Mouse (Mus musculus) CD8-positive naive resting alpha-beta T cell, adult 57 days (primary cell): ENCODE measurements around the gene Trmt10c. TPM values are rescaled to one million over a fixed set of nuclear protein-coding genes. Genes with fewer than 3 reads are reported as not detected.

ENCODE experiments used
- total RNA-seq: library from RNA; stranded (reverse); gene quantifications from one replicate; pipeline ENCODE4 v1.2.4, GENCODE M21; 2023

Gene Trmt10c
- 14.1 TPM for total RNA-seq

DNA sequence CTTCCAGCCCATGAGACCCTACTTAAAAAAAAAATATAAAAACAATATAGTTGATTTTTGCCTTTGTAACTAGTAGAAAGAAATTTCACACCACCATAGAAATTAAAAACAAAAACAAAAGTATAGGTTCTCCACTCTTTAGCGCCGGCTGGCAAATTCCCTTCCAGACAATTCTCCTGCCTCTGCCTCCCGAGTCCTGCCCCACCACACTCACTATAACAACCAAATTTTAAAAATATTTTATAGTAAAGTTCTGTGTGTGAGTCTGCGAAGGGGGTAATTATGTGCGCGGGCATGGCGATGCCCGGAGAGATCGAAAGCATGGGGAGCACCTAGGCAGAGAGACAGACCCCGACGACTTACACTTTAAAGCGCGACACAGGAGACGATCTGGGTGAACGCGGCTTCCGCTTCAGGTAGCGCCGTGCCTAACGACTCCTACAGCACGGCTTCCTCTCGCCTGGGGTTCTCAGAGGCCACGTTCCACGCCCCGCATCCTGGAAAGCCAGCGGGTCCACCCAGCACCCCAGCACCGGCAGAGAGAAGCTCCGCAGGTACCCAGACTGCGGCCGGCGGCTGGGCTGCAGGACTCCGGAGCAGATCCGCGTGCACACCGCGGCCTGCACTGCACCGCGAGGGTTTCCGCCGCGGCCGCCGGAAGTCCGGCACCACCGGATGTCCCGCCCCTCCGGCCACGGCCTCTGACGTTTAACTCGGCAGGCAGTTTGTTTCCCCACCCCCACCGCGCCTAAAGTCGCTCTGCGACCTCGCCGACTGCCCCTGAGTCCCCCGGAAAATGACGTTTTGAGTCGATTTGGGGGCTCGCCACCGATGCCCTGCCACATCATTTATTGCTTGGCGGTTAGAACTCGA is at the start of gene Trmt10c:
Gene Trmt10c, minus strand, starts transcription at position 682 of the 873 bp plus-strand sequence.

DNA sequence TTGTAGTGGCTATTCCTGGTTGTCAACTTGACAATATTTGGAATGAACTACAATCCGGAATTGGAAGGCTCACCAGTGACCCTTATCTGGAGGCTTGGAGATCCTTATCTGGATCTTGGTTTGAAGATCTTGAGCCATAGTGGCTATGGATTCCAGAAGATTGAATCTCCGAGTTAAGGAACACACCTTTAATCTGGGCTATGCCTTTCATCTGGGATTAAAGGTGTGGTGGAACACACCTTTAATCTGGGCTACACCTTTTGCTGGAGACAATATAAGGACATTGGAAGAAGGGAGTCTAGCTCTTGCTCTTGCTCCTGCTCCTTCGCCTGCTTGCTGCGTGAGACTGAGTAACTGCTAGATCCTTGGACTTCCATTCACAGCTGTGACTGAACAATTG is 10.4 kb upstream of the Trmt10c start, which contains the start of gene Senp7:
Gene Senp7, plus strand, starts transcription at position 301 of the 400 bp plus-strand sequence.

DNA sequence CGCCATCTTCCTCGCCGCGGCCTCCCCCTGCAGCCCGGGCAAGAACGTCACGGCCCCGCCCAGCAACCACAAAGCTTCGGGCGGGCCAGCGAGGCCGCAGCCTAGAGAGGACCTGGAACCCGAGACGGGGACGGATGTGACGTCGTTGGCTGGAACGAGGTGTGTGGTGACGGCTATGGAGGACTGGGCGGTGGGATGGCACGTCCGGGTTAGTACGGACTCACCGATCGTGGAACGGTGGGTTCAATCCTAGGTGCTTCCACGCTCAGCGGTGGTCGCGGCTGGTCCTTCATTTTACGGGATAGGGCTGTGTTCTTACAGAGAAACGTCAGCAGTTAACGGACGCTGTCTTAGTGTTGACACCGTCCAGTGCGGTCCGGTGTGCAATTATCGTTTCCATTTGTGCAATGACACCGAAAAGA is 7.9 kb downstream of the Trmt10c start, which contains the start of gene Pcnp:
Gene Pcnp, minus strand, starts transcription at position 79 of the 422 bp plus-strand sequence.

Other genes starting within 250 kb of the Trmt10c start
- 87.6 TPM for gene Nfkbiz, start 198.9 kb downstream of the Trmt10c start, total RNA-seq
- 9.1 TPM for gene Nxpe3, start 142.5 kb downstream of the Trmt10c start, total RNA-seq
- 61.5 TPM for gene Cep97, start 103.0 kb downstream of the Trmt10c start, total RNA-seq
- 1,040 TPM for gene Rpl24, start 71.5 kb downstream of the Trmt10c start, total RNA-seq
- gene Zbtb11, start 63.9 kb downstream of the Trmt10c start, total RNA-seq, result 45.5 TPM
- gene Pcnp, start 8.1 kb downstream of the Trmt10c start, total RNA-seq, result 95.4 TPM
- 81.0 TPM for gene Senp7, start 10.5 kb upstream of the Trmt10c start, total RNA-seq
- gene Impg2, start 166.5 kb upstream of the Trmt10c start, total RNA-seq, result 2.2 TPM